Mouse (Mus musculus) common myeloid progenitor, adult 5-6 weeks (primary cell): ENCODE measurements around the gene Osbpl10. TPM values are rescaled to one million over a fixed set of nuclear protein-coding genes. Genes with fewer than 3 reads are reported as not detected.
"Not testable (repeated sequence)": the region's sequence is repeated elsewhere in the genome, so short reads cannot be mapped to it uniquely, and the experiment has no call there.

Experiments
- ATAC-seq: replicated peaks from 2 replicates; pipeline ENCODE4 v1.8.0; 2016; ENCODE audit warnings: low read depth, mild to moderate bottlenecking, moderate TSS enrichment, inconsistent platforms; ENCODE audit not compliant: poor library complexity, severe bottlenecking
- total RNA-seq: library from RNA; stranded (forward); fragments of 200-1000, 187-1606 nt; gene quantifications from 2 replicates; pipeline ENCODE4 v1.2.3, GENCODE M21; 2017

Gene Osbpl10
- total RNA-seq, 1 experiment from 2014 or later: 0.09 TPM

- ATAC-seq: no peak
These were observed 265.3 kb downstream of the Osbpl10 start for GRCm38 (mm10) chr9:115243630-115244029.

- no peak for ATAC-seq
These were observed 266.7 kb downstream of the Osbpl10 start for GRCm38 (mm10) chr9:115245092-115245491.

- ATAC-seq: no peak
These were observed 270.8 kb downstream of the Osbpl10 start for GRCm38 (mm10) chr9:115249145-115249544.

- ATAC-seq: no peak
These were observed 279.4 kb downstream of the Osbpl10 start for GRCm38 (mm10) chr9:115257733-115258286.

- no peak for ATAC-seq
These were observed 281.5 kb downstream of the Osbpl10 start for GRCm38 (mm10) chr9:115259866-115260265.

GRCm38 (mm10) chr9:115260464-115260863 lies 282.1 kb downstream of the Osbpl10 start:
- ATAC-seq: no peak; the same call in 1 of the 2 replicates

- ATAC-seq: peak; percentile 60
These were observed 283.1 kb downstream of the Osbpl10 start for GRCm38 (mm10) chr9:115261456-115261855.

GRCm38 (mm10) chr9:115261896-115262295 lies 283.5 kb downstream of the Osbpl10 start:
- ATAC-seq: no peak

- ATAC-seq: no peak
These were observed 293.2 kb downstream of the Osbpl10 start for GRCm38 (mm10) chr9:115271556-115271955.

GRCm38 (mm10) chr9:115272451-115272850 lies 294.1 kb downstream of the Osbpl10 start:
- ATAC-seq: not testable (repeated sequence)

- no peak for ATAC-seq
These were observed 294.8 kb downstream of the Osbpl10 start for GRCm38 (mm10) chr9:115273095-115273649.

GRCm38 (mm10) chr9:115274806-115275205 lies 296.4 kb downstream of the Osbpl10 start:
- ATAC-seq: no peak

GRCm38 (mm10) chr9:115278641-115279040 lies 300.3 kb downstream of the Osbpl10 start:
- no peak for ATAC-seq

Other genes starting within 250 kb of the Osbpl10 start
- gene Cmtm6, start 247.5 kb upstream of the Osbpl10 start, total RNA-seq: 44.6 and 48.3 TPM in 2 replicates
- 433 and 511 TPM in 2 replicates for gene Cmtm7, start 196.7 kb upstream of the Osbpl10 start, total RNA-seq
- gene Cmtm8, start 134.4 kb upstream of the Osbpl10 start, total RNA-seq: 3.1 TPM in 1 of 2 replicates, not detected in the other
- gene Gpd1l, start 44.6 kb upstream of the Osbpl10 start, total RNA-seq: 19.0 and 27.6 TPM in 2 replicates
- 300 and 305 TPM in 2 replicates for gene Rps27rt, start 4.2 kb downstream of the Osbpl10 start, total RNA-seq